Mouse (Mus musculus) erythroblast, embryonic 14.5 days (primary cell): ENCODE data around the gene Olfr700. TPM values are rescaled to one million over a fixed set of nuclear protein-coding genes. Genes with fewer than 3 reads are reported as not detected.
"Not testable (repeated sequence)": the region's sequence is repeated elsewhere in the genome, so short reads cannot be mapped to it uniquely, and the experiment has no call there.

Experiments
- H3K27me3 ChIP-seq: 2 replicates; pipeline ENCODE4 v1.6.1; 2012; ENCODE audit warnings: inconsistent platforms; ENCODE audit not compliant: control insufficient read depth
- H3K36me3 ChIP-seq: 2 replicates; pipeline ENCODE4 v1.6.1; 2012; ENCODE audit warnings: mild to moderate bottlenecking, inconsistent platforms; ENCODE audit not compliant: control insufficient read depth
- H3K4me1 ChIP-seq: 2 replicates; pipeline ENCODE4 v1.6.1; 2012; ENCODE audit warnings: inconsistent platforms; ENCODE audit not compliant: control insufficient read depth
- H3K4me3 ChIP-seq: replicated peaks from 2 replicates; pipeline ENCODE3; 2012; ENCODE audit warnings: moderate library complexity, mild to moderate bottlenecking, inconsistent platforms
- H3K9me3 ChIP-seq: 2 replicates; pipeline ENCODE4 v1.6.1; 2012; ENCODE audit warnings: low read length, inconsistent platforms, mixed read lengths; ENCODE audit not compliant: control insufficient read depth
- GATA1 ChIP-seq: IDR thresholded peaks from 2 replicates; pipeline ENCODE4 v1.6.1; 2012; ENCODE audit warnings: low read length, inconsistent platforms, mixed read lengths
- TAL1 ChIP-seq: IDR thresholded peaks from 3 replicates; pipeline ENCODE4 v1.6.1; 2012; ENCODE audit warnings: low read length, inconsistent platforms, mixed read lengths
- polyA plus RNA-seq: library from polyadenylated mRNA; stranded (reverse); fragments of >175 nt; gene quantifications from 2 replicates; pipeline ENCODE4 v1.2.3, GENCODE M21; 2012

The Olfr700 gene
- not detected in 2 replicates for polyA plus RNA-seq

DNA sequence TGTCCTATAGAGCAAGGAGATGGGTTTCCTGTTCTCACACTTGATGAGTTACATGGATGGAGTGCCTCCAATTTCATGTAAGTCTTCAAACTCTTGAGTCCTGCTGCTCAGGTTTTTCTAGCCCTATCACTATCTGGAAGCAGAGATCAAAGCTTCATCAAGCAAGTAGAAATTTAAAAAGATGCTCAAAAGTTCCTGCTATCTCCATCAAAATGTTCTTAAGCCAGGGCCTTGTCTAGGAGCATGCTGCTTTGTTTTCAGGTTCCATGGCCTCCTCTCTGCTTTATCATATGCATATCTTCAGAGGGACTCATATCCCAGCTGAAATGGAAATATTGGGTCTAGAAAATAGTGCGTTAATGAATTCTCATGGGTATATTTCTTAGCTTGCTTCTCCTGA, at the start of gene Olfr700:
Olfr700 (minus strand) TSS at position 101 of the 400 bp plus-strand sequence.
- Histone ChIP-seq H3K36me3 (no peaks in the 10 kb centered on the region), H3K27me3 (no peaks in the 10 kb centered on the region), H3K4me3 (no peak within 1 kb of the TSS), H3K9me3 (no peaks in the 10 kb centered on the region), H3K4me1 (no peaks in the 10 kb centered on the region)
- TF ChIP-seq TAL1: no peak
- TF ChIP-seq GATA1: no peak

DNA sequence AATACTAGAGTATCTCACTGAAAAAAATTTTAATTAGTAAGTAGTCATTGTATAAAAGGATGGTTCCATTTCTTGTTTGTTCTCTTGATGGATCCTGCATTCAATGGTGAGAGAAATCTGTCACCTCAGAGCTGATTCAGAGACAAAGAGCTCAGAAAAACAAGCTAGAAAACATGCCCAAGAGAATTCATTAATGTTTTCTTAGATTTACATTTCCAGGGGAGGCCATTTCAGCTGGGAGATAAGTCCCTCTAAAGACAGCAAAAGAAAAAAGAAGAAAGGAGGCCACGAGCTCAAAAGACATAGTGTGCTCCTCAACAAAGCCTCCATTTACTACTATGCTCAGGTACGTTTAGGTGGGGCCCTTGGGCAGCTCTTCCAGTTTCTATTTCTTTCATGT, 34.4 kb upstream of the Olfr700 start, which contains the start of gene Olfr703:
Olfr703 (plus strand) TSS at position 301 of the 400 bp plus-strand sequence.
- Histone ChIP-seq H3K36me3 (no peaks in the 10 kb centered on the region), H3K4me3 (no peak within 1 kb of the TSS), H3K4me1 (no peaks in the 10 kb centered on the region), H3K27me3 (no peaks in the 10 kb centered on the region), H3K9me3 (no peaks in the 10 kb centered on the region)
- no peak for TF ChIP-seq TAL1

GRCm38 (mm10) chr7:106833793-106834192, 25.2 kb upstream of the Olfr700 start, which contains the start of gene Olfr702:
TSS of gene Olfr702 (minus strand) at chr7:106833893.
- no peak for TF ChIP-seq TAL1
- no peak for TF ChIP-seq GATA1
- H3K27me3 ChIP-seq: no peaks in the 10 kb centered on the region
- H3K4me1 ChIP-seq: no peaks in the 10 kb centered on the region
- no peak within 1 kb of the TSS for H3K4me3 ChIP-seq
- H3K9me3 ChIP-seq: no peaks in the 10 kb centered on the region
- H3K36me3 ChIP-seq: no peaks in the 10 kb centered on the region

DNA sequence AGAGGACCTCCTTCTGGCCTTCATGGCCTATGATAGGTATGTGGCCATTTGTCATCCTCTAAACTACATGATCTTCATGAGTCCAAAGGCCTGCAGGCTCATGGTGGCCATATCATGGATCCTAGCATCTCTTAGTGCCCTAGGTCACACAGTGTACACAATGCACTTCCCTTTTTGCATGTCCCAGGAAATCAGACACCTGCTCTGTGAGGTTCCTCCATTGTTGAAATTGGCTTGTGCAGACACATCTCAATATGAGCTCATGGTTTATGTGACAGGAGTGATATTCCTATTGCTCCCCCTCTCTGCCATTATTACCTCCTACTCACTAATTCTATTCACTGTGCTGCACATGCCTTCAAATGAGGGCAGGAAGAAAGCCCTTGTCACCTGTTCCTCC, 9.8 kb upstream of the Olfr700 start:
- Histone ChIP-seq H3K9me3 (no peaks in the 10 kb centered on the region), H3K4me3 (no peak overlapping the region), H3K27me3 (no peaks in the 10 kb centered on the region), H3K36me3 (no peaks in the 10 kb centered on the region), H3K4me1 (no peaks in the 10 kb centered on the region)
- TF ChIP-seq TAL1 (no peak), GATA1 (no peak)

DNA sequence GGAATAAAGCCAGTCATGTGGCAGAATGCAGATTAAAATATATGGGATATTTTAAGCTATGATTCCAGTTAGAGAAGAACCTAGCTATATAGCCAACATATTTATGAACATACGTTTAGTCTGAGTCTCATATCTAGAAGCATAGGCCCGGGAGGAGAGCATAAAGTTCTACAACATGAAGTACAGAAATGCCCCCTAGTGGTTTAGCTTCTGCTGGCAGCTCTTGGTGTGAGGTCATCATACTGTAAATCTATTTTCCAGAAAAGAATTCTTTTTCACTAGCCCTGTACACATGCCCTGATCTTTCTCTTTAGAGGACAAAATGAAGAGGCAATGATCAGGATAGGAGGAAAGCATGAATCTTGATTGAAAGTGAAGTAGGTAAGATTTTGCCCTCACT, 7.1 kb upstream of the Olfr700 start:
- no peak for TF ChIP-seq GATA1
- TF ChIP-seq TAL1: no peak
- H3K4me3 ChIP-seq: no peak overlapping the region
- no peaks in the 10 kb centered on the region for H3K36me3 ChIP-seq

DNA sequence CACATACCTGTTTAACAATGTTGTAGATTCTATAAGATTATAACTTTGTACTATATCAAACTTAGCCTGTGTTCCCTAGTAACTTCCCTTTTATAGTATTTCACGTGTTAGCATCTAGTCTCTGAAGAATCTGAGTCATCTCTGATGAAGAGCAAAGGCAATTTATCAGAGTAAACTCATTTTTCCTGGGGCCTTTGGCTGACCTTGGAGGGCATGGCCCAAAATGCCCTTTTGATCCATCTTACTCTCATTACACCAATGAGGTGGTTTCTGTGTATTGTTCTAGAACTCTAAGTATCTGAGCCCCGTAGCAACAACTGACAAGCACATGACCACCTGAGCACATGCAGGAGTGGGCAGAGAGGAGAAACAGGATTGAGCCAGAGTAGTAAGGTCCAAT, 5.2 kb upstream of the Olfr700 start, which contains the start of gene Olfr701:
Olfr701 (plus strand) TSS at position 301 of the 400 bp plus-strand sequence.
- Histone ChIP-seq H3K4me1 (no peaks in the 10 kb centered on the region), H3K36me3 (no peaks in the 10 kb centered on the region), H3K9me3 (no peaks in the 10 kb centered on the region), H3K27me3 (no peaks in the 10 kb centered on the region), H3K4me3 (no peak within 1 kb of the TSS)
- TF ChIP-seq TAL1: no peak
- TF ChIP-seq GATA1: no peak

More for the DNA sequence above, 7.1 kb upstream of the Olfr700 start:
- no peaks in the 10 kb centered on the region for H3K9me3 ChIP-seq
- no peaks in the 10 kb centered on the region for H3K27me3 ChIP-seq
- H3K4me1 ChIP-seq: no peaks in the 10 kb centered on the region

DNA sequence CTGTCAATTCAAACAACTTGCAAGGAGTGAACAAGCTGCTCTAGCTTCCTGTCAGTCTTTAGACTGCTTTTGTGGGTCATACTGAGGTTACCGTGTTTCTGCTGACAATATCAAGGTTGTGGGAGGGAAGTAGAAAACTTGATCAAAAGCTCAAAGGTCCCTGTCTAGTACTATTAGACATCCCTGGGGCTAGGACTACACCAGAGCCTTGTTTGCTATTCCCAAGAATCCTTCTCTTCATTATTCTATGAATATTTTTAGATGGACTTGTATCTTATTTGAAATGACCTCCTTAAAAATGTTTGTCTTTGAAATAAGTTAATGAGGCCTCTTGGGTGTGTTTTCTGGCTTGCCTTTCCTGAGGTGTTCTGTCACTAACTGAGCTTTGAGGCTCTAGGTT, 15.5 kb downstream of the Olfr700 start, which contains the start of gene Olfr699:
Olfr699 (minus strand) TSS at position 101 of the 400 bp plus-strand sequence.
- Histone ChIP-seq H3K27me3 (no peaks in the 10 kb centered on the region), H3K4me1 (no peaks in the 10 kb centered on the region), H3K9me3 (no peaks in the 10 kb centered on the region), H3K36me3 (no peaks in the 10 kb centered on the region), H3K4me3 (no peak within 1 kb of the TSS)
- TF ChIP-seq GATA1 (no peak), TAL1 (no peak)

- Histone ChIP-seq H3K27me3 (no peaks in the 10 kb centered on the region), H3K4me1 (no peaks in the 10 kb centered on the region), H3K4me3 (no peak overlapping the region), H3K9me3 (no peaks in the 10 kb centered on the region), H3K36me3 (no peaks in the 10 kb centered on the region)
- TF ChIP-seq TAL1 (no peak), GATA1 (no peak)
These were observed 20.3 kb downstream of the Olfr700 start for GRCm38 (mm10) chr7:106788330-106788729.

DNA sequence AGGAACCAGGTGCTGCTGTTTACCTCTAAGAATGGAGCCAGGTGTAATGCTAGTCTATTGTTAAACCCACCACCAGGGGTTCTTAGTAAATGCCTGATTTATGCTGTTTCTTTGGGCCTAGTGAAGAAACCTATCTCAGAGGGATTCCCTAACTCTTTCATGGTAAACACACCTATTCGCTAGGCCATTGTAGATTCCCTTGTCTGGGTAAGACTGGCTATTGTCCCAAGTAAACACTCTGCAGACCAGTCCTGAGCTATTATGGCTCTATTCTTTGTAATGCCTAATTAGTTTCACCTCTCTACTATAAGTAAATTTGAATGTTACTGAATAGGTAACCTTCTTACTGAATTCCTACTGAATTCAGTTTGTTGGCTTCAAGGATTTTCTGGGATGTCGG, 47.6 kb downstream of the Olfr700 start:
- H3K9me3 ChIP-seq, H3K36me3 ChIP-seq, H3K4me3 ChIP-seq, H3K4me1 ChIP-seq, H3K27me3 ChIP-seq: not testable (repeated sequence)

GRCm38 (mm10) chr7:106758800-106759199, 49.8 kb downstream of the Olfr700 start:
- TF ChIP-seq GATA1: no peak
- no peak for TF ChIP-seq TAL1
- no peaks in the 10 kb centered on the region for H3K4me1 ChIP-seq
- H3K4me3 ChIP-seq: no peak overlapping the region
- no peaks in the 10 kb centered on the region for H3K36me3 ChIP-seq
- no peaks in the 10 kb centered on the region for H3K27me3 ChIP-seq
- no peaks in the 10 kb centered on the region for H3K9me3 ChIP-seq

Other genes starting within 250 kb of the Olfr700 start
- not detected in 2 replicates for gene Olfr693, start 128.2 kb downstream of the Olfr700 start, polyA plus RNA-seq
- not detected in 2 replicates for gene Olfr694, start 117.0 kb downstream of the Olfr700 start, polyA plus RNA-seq
- gene Olfr695, start 92.4 kb downstream of the Olfr700 start, polyA plus RNA-seq: not detected in 2 replicates
- not detected in 2 replicates for gene Olfr697, start 66.4 kb downstream of the Olfr700 start, polyA plus RNA-seq
- not detected in 2 replicates for gene Olfr698, start 53.4 kb downstream of the Olfr700 start, polyA plus RNA-seq
- gene Olfr699, start 15.6 kb downstream of the Olfr700 start, polyA plus RNA-seq: not detected in 2 replicates
- 0.01 TPM in 1 of 2 replicates, not detected in the other for gene Olfr701, start 5.3 kb upstream of the Olfr700 start, polyA plus RNA-seq
- not detected in 2 replicates for gene Olfr702, start 25.1 kb upstream of the Olfr700 start, polyA plus RNA-seq
- not detected in 2 replicates for gene Olfr703, start 34.5 kb upstream of the Olfr700 start, polyA plus RNA-seq
- not detected in 2 replicates for gene Olfr704, start 54.4 kb upstream of the Olfr700 start, polyA plus RNA-seq
- 0.01 TPM in 1 of 2 replicates, not detected in the other for gene Olfr705, start 68.1 kb upstream of the Olfr700 start, polyA plus RNA-seq
- gene Olfr706, start 79.3 kb upstream of the Olfr700 start, polyA plus RNA-seq: not detected in 2 replicates
- not detected in 2 replicates for gene Olfr707, start 92.4 kb upstream of the Olfr700 start, polyA plus RNA-seq
- gene Olfr1532-ps1, start 99.2 kb upstream of the Olfr700 start, polyA plus RNA-seq: 0.02 TPM in 1 of 2 replicates, not detected in the other
- gene Olfr709-ps1, start 123.4 kb upstream of the Olfr700 start, polyA plus RNA-seq: not detected in 2 replicates
- gene Olfr710, start 139.5 kb upstream of the Olfr700 start, polyA plus RNA-seq: not detected in 2 replicates
- 0.01 TPM in 1 of 2 replicates, not detected in the other for gene Olfr6, start 155.1 kb upstream of the Olfr700 start, polyA plus RNA-seq
- 0.02 TPM in 1 of 2 replicates, not detected in the other for gene Olfr711, start 166.6 kb upstream of the Olfr700 start, polyA plus RNA-seq
- not detected in 2 replicates for gene Olfr2, start 197.2 kb upstream of the Olfr700 start, polyA plus RNA-seq
- gene Olfr713, start 222.3 kb upstream of the Olfr700 start, polyA plus RNA-seq: not detected in 2 replicates